Mouse (Mus musculus) liver, embryonic 14.5 days (tissue): ENCODE results near the gene Il6ra.

Experiments
- CTCF ChIP-seq: IDR thresholded peaks from 2 replicates; pipeline ENCODE4 v1.5.1; 2016; ENCODE audit warnings: antibody characterized with exemption, low read depth, control low read depth
- EP300 ChIP-seq: IDR thresholded peaks from 2 replicates; pipeline ENCODE4 v1.6.1; 2016; ENCODE audit warnings: antibody characterized with exemption, low read depth

DNA sequence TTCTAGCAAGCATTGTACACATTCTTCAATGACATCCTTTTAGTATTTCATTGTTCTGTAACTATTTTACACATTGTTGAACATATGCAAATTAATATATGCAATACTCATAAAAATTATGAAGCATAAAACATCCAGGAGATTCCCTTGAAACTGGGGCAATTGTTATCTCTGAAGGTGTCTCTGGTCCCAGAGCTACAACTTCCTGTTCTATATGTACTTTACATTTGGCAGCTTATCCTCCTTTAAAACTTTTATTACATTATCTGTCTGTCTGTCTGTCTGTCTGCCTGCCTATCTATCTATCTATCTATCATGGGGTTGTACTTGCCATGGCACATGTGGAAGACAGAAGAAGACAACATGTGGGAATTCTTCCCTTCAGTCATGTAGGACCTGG lies 21.3 kb downstream of the Il6ra start:
- TF ChIP-seq EP300 (no peak), CTCF (no peak)
